Mouse (Mus musculus) thymus, adult 2 months (tissue): Measurements from ENCODE around the gene Tmem9. TPM values are rescaled to one million over a fixed set of nuclear protein-coding genes. Genes with fewer than 3 reads are reported as not detected.

Experiments
- DNase-seq: peaks from one replicate; pipeline ENCODE4 v3.0.0; 2021
- H3K27ac ChIP-seq: fragments of 200-500 bp; 2 replicates; pipeline ENCODE4 v1.5.1; 2012; ENCODE audit warnings: low read length, control low read depth; ENCODE audit not compliant: control insufficient read depth, insufficient read depth
- H3K27me3 ChIP-seq: fragments of 200-500 bp; 2 replicates; pipeline ENCODE4 v1.6.1; 2012; ENCODE audit warnings: mild to moderate bottlenecking, low read length, moderate library complexity, mixed read lengths; ENCODE audit not compliant: control insufficient read depth, insufficient read depth
- H3K36me3 ChIP-seq: fragments of 200-500 bp; 2 replicates; pipeline ENCODE4 v1.6.1; 2012; ENCODE audit warnings: mild to moderate bottlenecking, low read length, moderate library complexity; ENCODE audit not compliant: control insufficient read depth, insufficient read depth
- H3K4me1 ChIP-seq: fragments of 200-500 bp; replicated peaks from 2 replicates; pipeline ENCODE4 v1.6.1; 2012; ENCODE audit warnings: low read length; ENCODE audit not compliant: control insufficient read depth, insufficient read depth
- H3K4me3 ChIP-seq: fragments of 200-500 bp; 2 replicates; pipeline ENCODE4 v1.5.1; 2012; ENCODE audit warnings: mild to moderate bottlenecking, low read length, control low read depth, moderate library complexity; ENCODE audit not compliant: control insufficient read depth, insufficient read depth
- CTCF ChIP-seq: fragments of 200-500 bp; IDR thresholded peaks from 2 replicates; pipeline ENCODE4 v1.5.1; 2012; ENCODE audit warnings: mild to moderate bottlenecking, control low read depth, low read length, moderate library complexity, borderline replicate concordance; ENCODE audit not compliant: control insufficient read depth, poor library complexity, insufficient read depth; ENCODE audit errors: extremely low read depth
- POLR2A ChIP-seq: fragments of 200-500 bp; IDR thresholded peaks from 2 replicates; pipeline ENCODE4 v1.6.1; 2012; ENCODE audit warnings: mild to moderate bottlenecking, low read length, control low read depth, moderate library complexity; ENCODE audit not compliant: control insufficient read depth, poor library complexity, insufficient read depth; ENCODE audit errors: extremely low read depth
- WGBS: fragments of 180-500 bp; shearing (Covaris S2); methylation state at CpG from one replicate; pipeline ENCODE4 v1.1.7; 2018; 5-methylcytosine and 5-hydroxymethylcytosine counted together
- polyA plus RNA-seq: library from polyadenylated mRNA; depleted of rRNA; stranded (reverse); fragments of >200 nt; gene quantifications from 2 replicates; pipeline ENCODE4 v1.2.3, GENCODE M21; 2012

Tmem9 gene
- polyA plus RNA-seq, 1 experiment, result 86.9 TPM

GRCm38 (mm10) chr1:135972576-135972975 lies 35.4 kb upstream of the Tmem9 start:
- DNase-seq, result no peak
- 97% methylated on average over 3 of the region's 3 CpGs for WGBS
- H3K36me3 ChIP-seq, result no peaks in the 10 kb centered on the region
- TF ChIP-seq POLR2A (no peak), CTCF (no peak)
- no peak overlapping the region for H3K4me3 ChIP-seq
- H3K4me1 ChIP-seq, result no peaks in the 10 kb centered on the region
- no peak overlapping the region for H3K27ac ChIP-seq
- no peaks in the 10 kb centered on the region for H3K27me3 ChIP-seq

- no peaks in the 10 kb centered on the region for H3K4me1 ChIP-seq
- no peak overlapping the region for H3K4me3 ChIP-seq
- WGBS, result 68% methylated on average over 5 of the region's 5 CpGs
- H3K36me3 ChIP-seq, result no peaks in the 10 kb centered on the region
- TF ChIP-seq CTCF (no peak), POLR2A (no peak)
- H3K27ac ChIP-seq, result no peak overlapping the region
- H3K27me3 ChIP-seq, result no peaks in the 10 kb centered on the region
- DNase-seq, result no peak
Observed at GRCm38 (mm10) chr1:135984105-135984504, 23.8 kb upstream of the Tmem9 start.

GRCm38 (mm10) chr1:135989876-135990275 lies 18.1 kb upstream of the Tmem9 start:
- Histone ChIP-seq H3K27ac (no peak overlapping the region), H3K36me3 (no peaks in the 10 kb centered on the region), H3K4me1 (no peaks in the 10 kb centered on the region), H3K4me3 (no peak overlapping the region), H3K27me3 (no peaks in the 10 kb centered on the region)
- TF ChIP-seq CTCF, result no peak
- no peak for TF ChIP-seq POLR2A
- no peak for DNase-seq

GRCm38 (mm10) chr1:135993470-135993869 lies 14.5 kb upstream of the Tmem9 start:
- no peaks in the 10 kb centered on the region for H3K27me3 ChIP-seq
- TF ChIP-seq POLR2A, result no peak
- no peak for TF ChIP-seq CTCF
- no peak overlapping the region for H3K27ac ChIP-seq
- H3K36me3 ChIP-seq, result no peaks in the 10 kb centered on the region
- no peak overlapping the region for H3K4me3 ChIP-seq
- DNase-seq, result no peak
- WGBS, result 85% methylated on average over 4 of the region's 4 CpGs
- H3K4me1 ChIP-seq, result no peaks in the 10 kb centered on the region

GRCm38 (mm10) chr1:135997537-135997936 lies 10.4 kb upstream of the Tmem9 start:
- DNase-seq, result no peak
- no peaks in the 10 kb centered on the region for H3K27me3 ChIP-seq
- TF ChIP-seq CTCF (no peak), POLR2A (no peak)
- WGBS, result 89% methylated on average over 7 of the region's 7 CpGs
- no peaks in the 10 kb centered on the region for H3K36me3 ChIP-seq
- no peak overlapping the region for H3K4me3 ChIP-seq
- H3K27ac ChIP-seq, result no peak overlapping the region
- H3K4me1 ChIP-seq, result no peaks in the 10 kb centered on the region

- Histone ChIP-seq H3K4me3 (no peak overlapping the region), H3K27me3 (no peaks in the 10 kb centered on the region), H3K36me3 (no peaks in the 10 kb centered on the region), H3K27ac (no peak overlapping the region), H3K4me1 (no peaks in the 10 kb centered on the region)
- 75% methylated on average over 8 of the region's 8 CpGs for WGBS
- no peak for DNase-seq
- no peak for TF ChIP-seq POLR2A
- no peak for TF ChIP-seq CTCF
Observed at GRCm38 (mm10) chr1:135999720-136000287, 8.1 kb upstream of the Tmem9 start.

GRCm38 (mm10) chr1:136001438-136001837 lies 6.5 kb upstream of the Tmem9 start:
- H3K27ac ChIP-seq, result no peak overlapping the region

More at GRCm38 (mm10) chr1:136001438-136001837, 6.5 kb upstream of the Tmem9 start:
- WGBS, result 98% methylated on average over 2 of the region's 2 CpGs
- Histone ChIP-seq H3K27me3 (no peaks in the 10 kb centered on the region), H3K4me3 (no peak overlapping the region), H3K36me3 (no peaks in the 10 kb centered on the region), H3K4me1 (no peaks in the 10 kb centered on the region)
- TF ChIP-seq POLR2A (no peak), CTCF (no peak)
- no peak for DNase-seq
